Mouse (Mus musculus) thymus, postnatal 14 days (tissue): ENCODE results near the gene Zbtb33.

ENCODE experiments used
- DNase-seq: peaks from one replicate; pipeline ENCODE4 v3.0.0; 2021

Gene Zbtb33

DNA sequence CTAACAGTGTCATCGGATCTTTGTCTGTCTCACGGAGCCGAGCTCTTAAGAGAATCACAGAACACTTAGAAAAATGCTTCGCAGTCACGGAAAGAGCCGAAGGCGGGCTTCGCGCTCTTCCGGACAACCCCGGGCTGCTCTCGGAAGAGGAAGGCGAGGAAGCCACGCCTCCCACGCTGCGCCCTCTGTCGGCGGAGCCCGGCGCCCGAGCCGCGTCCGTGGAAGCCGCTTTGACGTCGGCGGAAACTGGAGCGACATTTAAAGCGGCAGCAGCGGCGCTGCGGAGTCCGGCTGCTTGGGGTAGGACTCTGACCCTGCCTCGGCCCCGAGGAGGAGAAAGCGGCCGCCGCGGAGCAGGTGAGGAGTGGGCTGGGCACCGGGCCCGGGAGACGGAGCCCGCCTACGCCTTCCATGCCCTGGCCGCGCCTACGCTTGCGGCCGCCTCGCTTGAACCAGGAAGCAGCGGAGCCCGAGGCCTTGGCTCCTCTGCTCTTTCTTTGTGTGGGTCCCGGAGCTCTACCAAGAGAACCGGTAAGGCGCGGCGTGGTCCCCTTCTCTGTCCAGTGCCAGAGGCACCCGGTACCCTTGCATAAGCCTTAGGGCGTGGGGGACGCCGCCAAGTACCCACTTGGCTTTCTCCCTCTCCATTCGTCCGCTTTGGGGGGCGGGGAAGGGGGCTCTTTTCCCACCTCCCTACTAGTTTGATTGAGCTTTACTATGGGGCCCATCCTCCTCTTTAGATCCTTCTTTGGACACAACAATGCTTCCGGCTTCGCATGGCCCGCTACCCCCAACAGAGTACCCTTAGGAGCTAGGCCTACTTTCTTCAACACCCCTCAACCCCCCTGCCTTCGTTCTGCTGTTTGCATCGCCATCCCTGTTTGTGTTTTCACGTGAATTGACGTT is at the start of gene Zbtb33:
Zbtb33 (plus strand) TSS at position 242 of the 906 bp plus-strand sequence.
- peak; percentile 91 for DNase-seq

DNA sequence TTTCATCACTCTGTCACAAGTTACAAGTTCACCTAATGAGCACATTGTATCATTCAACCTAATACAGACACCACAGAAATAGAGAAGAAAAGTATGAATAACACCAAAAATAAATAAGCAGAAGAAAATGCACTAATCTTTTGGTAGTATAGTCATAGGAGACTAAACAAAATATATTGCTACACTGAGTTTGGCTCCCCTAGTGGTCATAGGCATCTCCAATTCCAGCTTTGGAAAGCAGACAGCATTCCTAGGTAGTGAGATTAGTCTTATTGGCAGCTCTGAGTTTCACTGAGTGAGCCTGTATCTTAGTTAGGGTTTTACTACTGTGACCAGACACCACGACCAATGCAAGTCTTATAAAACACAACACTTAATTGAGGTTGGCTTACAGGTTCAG is 30.5 kb upstream of the Zbtb33 start:
- DNase-seq = no peak

- no peak for DNase-seq
Measured at GRCm38 (mm10) chrX:38165315-38165714, 24.3 kb upstream of the Zbtb33 start.

- no peak for DNase-seq
Measured at GRCm38 (mm10) chrX:38166064-38166463, 23.5 kb upstream of the Zbtb33 start.

DNA sequence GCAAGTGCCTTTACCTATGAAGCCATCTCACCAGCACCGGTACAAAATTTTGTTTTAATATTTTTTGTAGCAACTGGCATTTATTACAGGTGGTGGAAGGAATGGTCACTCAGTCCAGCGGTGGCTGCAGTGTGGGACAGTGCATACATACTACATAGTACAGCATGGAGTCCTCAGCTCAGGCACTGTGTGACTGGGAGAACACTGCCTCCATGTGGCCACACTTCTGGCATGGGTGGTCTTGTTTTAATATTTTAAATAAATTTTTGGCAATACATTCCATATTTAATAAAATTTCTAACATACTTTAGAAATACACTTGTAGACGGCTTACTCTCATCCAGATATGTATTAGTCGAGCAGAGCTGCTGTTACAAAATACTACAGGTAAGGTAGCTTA is 23.0 kb upstream of the Zbtb33 start:
- no peak for DNase-seq

GRCm38 (mm10) chrX:38179891-38180310 is 9.7 kb upstream of the Zbtb33 start:
- DNase-seq = peak; percentile 47

DNA sequence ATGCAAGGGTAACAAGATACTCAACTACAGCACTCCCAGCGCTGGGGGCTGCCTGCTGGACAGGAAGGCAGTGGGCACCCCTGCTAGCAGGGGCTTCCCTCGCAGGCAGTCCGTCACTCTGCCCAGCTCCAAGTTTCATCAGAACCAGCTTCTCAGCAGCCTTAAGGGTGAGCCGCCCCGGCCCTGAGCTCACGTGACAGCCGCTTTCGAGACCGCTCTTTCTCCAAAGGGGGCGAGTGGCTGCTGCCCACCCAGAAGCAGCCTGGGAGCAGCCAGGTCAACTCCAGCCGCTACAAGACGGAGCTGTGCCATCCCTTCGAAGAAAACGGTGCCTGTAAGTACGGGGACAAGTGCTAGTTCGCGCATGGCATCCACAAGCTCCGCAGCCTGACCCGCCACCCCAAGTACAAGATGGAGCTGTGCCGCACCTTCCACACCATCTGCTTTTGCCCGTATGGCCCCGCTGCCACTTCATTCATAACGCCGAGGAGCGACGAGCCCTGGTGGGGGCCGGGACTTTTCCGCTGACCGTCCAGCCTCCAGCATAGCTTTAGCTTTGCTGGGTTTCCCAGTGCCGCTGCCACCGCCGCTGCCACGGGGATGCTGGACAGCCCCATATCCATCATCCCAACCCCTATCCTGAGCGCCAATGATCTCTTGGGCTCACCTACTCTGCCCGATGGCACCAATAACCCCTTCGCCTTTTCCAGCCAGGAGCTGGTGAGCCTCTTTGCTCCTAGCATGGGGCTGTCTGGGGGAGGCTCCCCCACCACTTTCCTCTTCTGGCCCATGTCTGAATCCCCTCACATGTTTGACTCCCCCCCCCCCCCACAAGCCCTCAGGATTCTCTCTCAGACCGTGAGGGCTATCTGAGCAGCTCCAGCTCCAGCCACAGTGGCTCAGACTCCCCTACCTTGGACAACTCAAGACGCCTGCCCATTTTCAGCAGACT is 8.7 kb upstream of the Zbtb33 start:
- peak; percentile 14 for DNase-seq

DNA sequence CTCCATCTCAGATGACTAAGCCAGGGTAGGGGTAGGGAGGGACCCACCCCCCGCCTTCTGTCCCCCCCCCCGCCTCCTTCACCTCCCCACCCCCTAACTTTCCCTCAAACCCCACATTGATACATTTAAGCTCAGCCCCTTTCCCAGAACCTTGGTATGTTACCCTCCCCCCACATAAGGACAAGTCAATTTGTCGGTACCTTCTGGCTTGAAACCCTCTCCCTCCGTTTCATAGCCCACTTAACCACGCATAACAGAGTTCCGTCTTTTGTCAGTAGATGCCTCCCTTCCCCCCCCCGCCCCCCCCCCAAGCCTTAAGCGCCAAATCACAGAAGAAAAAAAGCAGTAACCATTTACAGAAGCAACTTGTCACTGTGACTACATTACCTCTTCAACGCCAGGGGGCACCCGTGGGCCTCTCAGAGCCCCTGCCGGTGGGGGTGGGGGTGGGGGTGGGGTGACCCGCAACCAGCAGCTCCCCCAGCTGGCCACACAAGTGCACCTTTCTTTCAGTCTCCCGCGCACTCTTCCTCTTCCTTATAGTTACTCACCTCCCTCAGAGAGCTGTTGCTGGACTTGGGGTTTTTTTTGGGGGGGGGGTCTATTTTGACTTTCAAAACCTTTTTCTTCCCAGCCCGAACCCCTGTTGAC is 7.9 kb upstream of the Zbtb33 start:
- DNase-seq = peak; percentile 76

GRCm38 (mm10) chrX:38185520-38185919 is 4.1 kb upstream of the Zbtb33 start:
- DNase-seq = no peak

GRCm38 (mm10) chrX:38190458-38190764 is 818 bp downstream of the Zbtb33 start:
- no peak for DNase-seq

DNA sequence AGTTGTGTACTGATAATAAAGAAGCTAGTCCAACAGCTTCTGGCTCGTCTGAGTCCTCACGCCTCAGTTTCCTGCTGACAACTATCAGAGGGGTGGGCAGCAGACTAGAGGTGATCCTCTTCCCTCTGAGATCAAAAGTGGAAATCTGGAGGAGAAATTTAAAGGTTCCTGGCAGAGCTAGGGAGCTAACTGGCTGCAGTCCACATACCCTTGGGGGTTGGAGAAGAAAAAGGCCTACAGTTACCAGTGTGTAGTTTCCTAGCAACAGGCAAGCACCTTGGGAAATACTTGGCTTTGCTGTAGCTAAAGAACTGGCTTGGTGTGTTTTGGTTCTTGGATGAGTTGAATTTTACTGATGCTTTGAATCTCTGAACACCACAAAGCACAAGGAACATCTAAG is 12.2 kb downstream of the Zbtb33 start:
- DNase-seq = no peak

DNA sequence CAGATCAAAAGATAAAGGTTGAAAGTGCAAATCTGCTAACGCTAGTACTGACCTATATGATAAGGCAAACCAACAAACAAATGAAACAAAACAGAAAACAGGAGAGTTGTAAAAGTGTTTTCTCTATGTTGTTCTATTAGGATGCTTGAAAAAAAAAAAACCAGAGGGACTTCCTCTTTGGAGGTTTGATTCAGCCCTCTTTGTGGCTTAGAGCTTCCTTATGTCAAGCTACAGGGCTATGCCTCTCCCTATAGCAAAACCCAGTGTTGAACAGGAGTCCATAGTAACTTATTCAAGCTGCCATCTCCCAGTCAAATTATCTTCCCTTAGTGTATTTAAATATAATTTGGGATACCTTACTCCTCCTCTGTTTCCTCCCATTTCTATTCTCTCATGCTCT is 17.8 kb downstream of the Zbtb33 start:
- no peak for DNase-seq

DNA sequence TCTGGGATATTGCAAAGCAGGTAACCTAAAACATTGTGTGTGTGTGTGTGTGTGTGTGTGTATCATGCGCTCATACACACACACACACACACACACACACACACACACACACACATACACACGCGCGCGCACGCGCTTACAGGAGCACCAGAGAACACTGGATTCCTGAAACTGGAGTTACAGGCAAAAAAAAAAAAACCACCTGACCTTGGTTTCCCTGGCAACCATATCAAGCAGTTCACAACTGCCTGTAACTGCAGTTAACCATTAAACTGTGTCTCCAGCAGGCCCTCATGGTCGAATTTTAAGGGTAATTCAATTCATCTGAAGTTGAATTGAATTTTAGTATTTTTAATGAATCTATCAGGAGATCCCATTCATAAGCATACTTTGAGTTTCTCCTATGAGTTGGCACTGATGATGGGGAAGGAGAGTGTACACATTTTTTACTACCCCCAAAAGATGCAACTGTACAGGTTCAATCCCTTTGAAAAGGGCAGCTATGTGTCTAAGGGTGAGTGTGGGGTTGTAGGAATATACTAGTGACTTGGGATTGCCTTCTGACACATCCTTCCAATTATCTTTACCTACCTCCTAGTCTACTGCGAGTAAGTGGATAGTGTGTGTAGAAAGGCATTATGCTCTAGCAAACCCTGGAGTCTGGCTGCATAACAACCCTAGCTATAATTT is 27.5 kb downstream of the Zbtb33 start:
- DNase-seq = no peak

DNA sequence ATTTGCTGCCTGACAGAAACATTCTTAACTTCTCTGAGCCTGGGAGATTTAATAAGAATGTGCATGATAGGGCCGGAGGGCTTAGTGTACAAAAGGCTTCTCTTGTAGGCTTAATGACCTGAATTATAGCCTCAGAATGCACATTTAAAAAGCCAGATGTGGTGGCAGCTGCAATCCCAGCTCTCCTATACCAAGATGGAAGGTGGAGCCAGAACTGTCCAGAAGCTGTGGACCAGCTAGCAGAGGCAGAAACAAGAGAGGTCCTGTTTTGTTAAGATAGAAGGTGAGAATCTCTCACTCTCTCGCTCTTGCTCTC is 28.0 kb downstream of the Zbtb33 start:
- DNase-seq = no peak

GRCm38 (mm10) chrX:38222757-38223156 is 33.2 kb downstream of the Zbtb33 start:
- DNase-seq = no peak

- DNase-seq = no peak
Measured at GRCm38 (mm10) chrX:38229888-38230287, 40.3 kb downstream of the Zbtb33 start.

DNA sequence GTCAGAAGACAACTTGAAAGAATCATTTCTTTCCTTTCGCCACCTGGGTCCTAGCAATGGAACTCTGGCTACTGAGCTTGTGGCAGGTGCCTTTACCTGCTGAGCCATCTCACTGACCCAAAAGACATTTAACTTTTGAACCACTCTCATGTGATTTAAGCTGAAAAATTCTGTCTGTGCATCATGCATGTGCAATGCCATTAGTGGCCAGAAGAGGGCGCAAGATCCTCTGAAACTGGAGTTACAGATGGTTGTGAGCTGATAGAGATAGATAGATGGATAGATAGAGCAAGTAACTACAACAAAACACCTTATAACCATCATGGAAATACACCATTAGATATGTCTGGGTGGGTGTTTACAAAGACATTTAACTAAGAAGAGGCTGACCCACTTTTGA is 48.1 kb downstream of the Zbtb33 start:
- peak; percentile 23 for DNase-seq
